Mouse (Mus musculus) spleen, adult 18-20 months (tissue): ENCODE measurements around the gene Efna2.

Experiments
- DNase-seq, 2 experiments: peaks; one replicate each; pipeline ENCODE4 v3.0.0; 2022; ENCODE audit warnings: mixed read lengths in 2 of 2

Gene Efna2

DNA sequence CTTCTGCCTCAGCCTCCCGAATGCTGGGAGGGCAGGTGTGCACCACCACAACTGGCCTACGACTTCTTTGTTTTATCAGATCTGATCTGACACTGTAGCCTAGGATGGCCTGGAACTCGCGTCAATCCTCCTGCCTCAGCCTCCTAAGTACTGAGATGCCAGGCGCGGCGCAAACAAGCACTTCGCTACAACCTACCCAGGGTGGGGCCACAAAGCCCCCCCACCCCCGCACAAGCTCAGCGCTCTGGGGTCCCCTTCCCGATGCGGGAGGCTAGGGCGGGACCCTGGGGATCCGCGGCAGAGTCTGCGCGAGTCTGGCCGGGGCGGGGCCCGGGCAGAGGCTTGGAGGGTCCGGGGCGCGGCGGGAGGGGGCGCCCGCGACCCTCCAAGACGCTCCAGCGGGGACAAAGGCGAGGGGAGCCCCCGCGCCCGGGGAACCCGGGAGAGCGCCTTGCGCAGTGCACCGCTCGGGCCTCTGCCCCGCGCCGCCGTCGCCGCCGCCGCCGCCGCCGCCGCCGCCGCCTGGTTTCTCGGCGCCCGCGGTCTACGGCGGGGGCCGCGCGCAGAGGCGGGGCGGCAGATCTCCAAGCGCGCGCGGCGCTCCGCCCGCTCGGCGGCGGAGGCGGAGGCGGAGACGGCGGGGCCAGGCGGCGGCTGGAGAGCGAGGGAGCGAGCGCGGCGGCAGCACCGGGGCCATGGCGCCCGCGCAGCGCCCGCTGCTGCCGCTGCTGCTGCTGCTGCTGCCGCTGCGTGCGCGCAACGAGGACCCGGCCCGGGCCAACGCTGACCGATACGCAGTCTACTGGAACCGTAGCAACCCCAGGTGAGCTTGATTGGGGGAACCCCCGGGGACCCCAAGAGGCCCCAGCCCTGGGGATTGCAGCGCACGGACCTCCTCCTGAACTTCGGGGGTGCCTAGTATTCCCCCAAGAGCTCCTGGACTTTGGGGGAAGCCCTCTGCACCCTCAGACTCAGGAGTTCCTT, at the start of gene Efna2:
Gene Efna2 (plus strand): TSS at position 415 of the 984 bp plus-strand sequence.
- DNase-seq: no peak

- no peak for DNase-seq
Measured at GRCm38 (mm10) chr10:80129846-80130245, 49.4 kb upstream of the Efna2 start.

DNA sequence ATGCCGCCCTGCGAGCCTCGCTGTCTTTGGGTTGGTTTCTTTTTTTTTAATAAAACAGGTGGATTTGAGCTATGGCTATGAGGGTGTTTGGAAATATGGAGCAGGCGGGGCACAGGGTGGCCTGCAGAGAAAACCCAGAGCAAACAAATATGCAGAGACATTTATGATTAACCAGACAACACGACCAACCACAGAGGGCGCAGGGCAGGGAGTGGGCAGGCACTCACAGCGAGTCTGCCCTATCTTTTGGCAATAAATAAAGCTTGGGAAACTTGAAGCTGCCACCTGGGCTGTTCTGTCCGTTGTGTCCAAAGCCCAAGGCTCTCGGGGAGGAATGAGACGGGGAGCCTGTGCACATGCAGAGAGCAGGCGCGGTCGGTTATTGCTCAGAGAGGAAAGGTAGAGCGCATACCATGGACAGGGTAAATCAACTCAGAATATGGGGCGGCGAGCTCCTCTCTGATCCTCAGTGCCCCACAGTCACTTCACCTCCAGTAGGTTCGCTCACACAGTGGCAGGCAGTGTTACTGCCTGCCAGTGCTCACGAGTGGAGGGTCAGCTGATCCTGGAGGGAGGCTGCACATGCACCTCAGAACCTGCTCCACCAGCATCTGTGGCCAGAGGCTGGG, 48.8 kb upstream of the Efna2 start:
- no peak for DNase-seq

DNA sequence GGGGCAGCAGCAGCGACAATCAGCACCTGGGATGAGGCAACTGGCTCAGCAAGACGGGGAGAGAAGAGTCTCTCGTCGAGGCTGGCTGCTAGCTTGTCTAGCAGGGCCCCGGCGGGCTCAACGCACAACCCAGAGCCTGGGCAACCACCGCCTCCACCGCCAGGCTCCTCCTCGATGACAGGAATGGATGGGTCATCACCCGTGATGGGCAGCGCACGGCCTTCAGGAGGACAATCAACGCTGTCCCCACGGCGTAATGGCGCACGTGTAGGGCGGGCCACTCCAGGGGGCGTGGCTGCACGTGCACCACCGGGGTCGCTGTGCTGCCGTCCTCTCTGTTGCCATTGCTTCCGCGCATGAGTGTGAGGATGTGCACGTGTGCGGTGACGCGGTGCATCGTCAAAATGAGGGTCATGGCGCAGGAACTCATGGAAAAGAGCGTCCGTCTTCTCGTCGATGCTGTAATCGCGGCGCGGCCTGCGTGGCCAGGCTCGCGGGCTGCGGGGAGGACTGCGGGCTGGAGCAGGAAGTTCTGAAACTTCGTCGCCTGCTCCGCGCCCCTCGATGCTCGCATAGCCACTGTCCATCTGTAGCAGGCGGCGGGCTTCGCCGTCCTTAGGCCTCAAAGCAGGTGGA, 47.8 kb upstream of the Efna2 start:
- peak in 1 of 2 experiments; percentile 7 for DNase-seq

GRCm38 (mm10) chr10:80131952-80132350, 47.3 kb upstream of the Efna2 start:
- DNase-seq: peak in 1 of 2 experiments; percentile 7

GRCm38 (mm10) chr10:80133226-80133849, 45.9 kb upstream of the Efna2 start:
- DNase-seq: peak in 1 of 2 experiments; percentile 8

GRCm38 (mm10) chr10:80134421-80134820, 44.9 kb upstream of the Efna2 start:
- no peak for DNase-seq

DNA sequence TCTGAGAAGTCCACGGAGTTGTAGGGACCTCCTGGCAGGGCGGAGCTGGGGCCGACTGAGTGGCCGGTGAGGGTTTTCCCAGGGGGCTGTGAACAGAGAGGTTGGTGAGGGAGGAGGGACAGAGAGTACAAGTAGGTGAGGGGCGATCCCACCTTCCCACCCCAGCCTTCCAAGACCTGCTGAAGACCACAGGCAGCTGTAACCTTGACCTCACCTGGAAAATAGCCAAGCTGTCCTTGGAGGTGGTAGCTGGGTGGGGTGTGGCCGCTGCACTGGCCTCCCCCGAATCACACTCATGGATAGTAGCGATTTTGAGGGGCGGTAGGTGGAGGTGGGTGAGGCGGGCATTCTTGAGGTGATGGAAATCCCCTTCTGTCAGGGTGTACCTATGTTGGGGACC, 44.1 kb upstream of the Efna2 start:
- DNase-seq: no peak

- DNase-seq: no peak
Measured at GRCm38 (mm10) chr10:80135641-80136040, 43.6 kb upstream of the Efna2 start.

GRCm38 (mm10) chr10:80136179-80136951, 42.9 kb upstream of the Efna2 start:
- DNase-seq: no peak

- DNase-seq: no peak
Measured at GRCm38 (mm10) chr10:80136952-80137625, 42.2 kb upstream of the Efna2 start.

- DNase-seq: no peak
Measured at GRCm38 (mm10) chr10:80137626-80138552, 41.4 kb upstream of the Efna2 start.

DNA sequence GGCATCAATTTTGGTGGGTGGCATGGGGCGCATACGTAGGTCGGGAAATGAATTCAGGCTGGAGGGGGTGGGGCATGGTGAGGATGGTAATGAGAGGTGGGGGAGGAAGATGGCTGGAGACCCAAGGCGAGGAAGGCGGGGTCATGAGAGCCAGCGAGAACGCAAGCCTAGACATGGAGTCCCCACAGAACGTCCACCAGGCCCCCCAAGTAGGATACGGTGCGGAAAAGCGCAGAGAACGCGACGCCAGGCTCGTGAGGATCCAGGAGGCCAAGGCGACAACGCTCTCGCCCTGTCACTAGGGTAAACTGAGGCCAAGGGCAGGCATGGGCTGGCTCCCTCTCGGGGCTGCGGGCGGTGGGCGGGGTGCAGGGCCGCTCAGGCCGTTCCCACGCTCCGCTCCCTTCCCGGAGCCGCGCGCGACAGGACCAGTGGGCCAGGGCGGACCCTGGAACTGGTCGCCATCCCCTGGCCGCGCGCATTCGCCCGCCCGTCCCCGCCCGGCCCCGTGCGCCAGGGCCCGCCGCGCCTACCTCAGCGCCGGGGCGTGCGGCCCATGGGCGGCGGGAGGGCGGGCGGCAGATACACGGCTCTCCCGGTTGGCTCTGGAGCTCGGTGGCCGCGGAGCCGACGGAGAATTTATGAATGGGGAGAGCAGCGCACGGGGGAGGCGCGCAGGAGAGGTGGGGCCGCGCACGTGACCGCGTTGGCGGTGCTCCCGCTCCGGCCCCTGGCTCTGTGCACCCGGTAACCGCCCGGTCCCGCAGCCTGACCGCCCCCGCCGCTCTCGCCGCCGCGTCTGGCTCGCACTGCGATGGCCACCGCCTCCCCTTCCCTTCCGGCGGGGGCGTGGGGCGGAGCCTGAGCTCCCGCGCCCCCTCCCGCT, 40.5 kb upstream of the Efna2 start, which contains the start of gene Atp5d:
Gene Atp5d (plus strand): TSS at position 80 of the 886 bp plus-strand sequence.
- peak in 1 of 2 experiments; percentile 46 for DNase-seq

- DNase-seq: no peak
Measured at GRCm38 (mm10) chr10:80139439-80139775, 39.9 kb upstream of the Efna2 start.

GRCm38 (mm10) chr10:80139975-80140665, 39.2 kb upstream of the Efna2 start:
- DNase-seq: no peak

GRCm38 (mm10) chr10:80140666-80141035, 38.6 kb upstream of the Efna2 start, which contains the start of gene Cbarp:
Cbarp (minus strand) TSS chr10:80140835.
- DNase-seq: no peak

- DNase-seq: peak; percentile 93 to 97
Measured at GRCm38 (mm10) chr10:80141243-80141642, 38.0 kb upstream of the Efna2 start.

- DNase-seq: peak; percentile 85 to 86
Measured at GRCm38 (mm10) chr10:80141786-80142529, 37.3 kb upstream of the Efna2 start.
